Mouse (Mus musculus): ENCODE data around the gene Lrrc8d.

GRCm38 (mm10) chr5:105651561-105651991 is 48.2 kb upstream of the Lrrc8d start:
- no peak for TF ChIP-seq GATA1 (IDR thresholded peaks at IDR 0.05; ENCODE audit: low read length)
- TF ChIP-seq TAL1 (IDR thresholded peaks at IDR 0.05; ENCODE audit: low read length) = no peak
